Mouse (Mus musculus) midbrain, embryonic 15.5 days (tissue): ENCODE measurements around the gene Paqr5. TPM values are rescaled to one million over a fixed set of nuclear protein-coding genes. Genes with fewer than 3 reads are reported as not detected.

Source experiments
- ATAC-seq: fragments of 200-750 bp; cut with Nextera tagmentation; replicated peaks from 2 replicates; pipeline ENCODE4 v1.8.0; 2017; ENCODE audit warnings: moderate TSS enrichment
- H3K27ac ChIP-seq: fragments of 300-500 bp; sonication (generic); 2 replicates; pipeline ENCODE4 v1.5.1; 2015; ENCODE audit warnings: mild to moderate bottlenecking, inconsistent platforms
- H3K27me3 ChIP-seq: fragments of 300-500 bp; sonication (generic); replicated peaks from 2 replicates; pipeline ENCODE4 v1.6.1; 2015; ENCODE audit warnings: inconsistent platforms
- H3K36me3 ChIP-seq: fragments of 300-500 bp; sonication (generic); replicated peaks from 2 replicates; pipeline ENCODE4 v1.6.1; 2015; ENCODE audit warnings: inconsistent platforms
- H3K4me1 ChIP-seq: fragments of 300-500 bp; sonication (generic); 2 replicates; pipeline ENCODE4 v1.6.1; 2015; ENCODE audit warnings: inconsistent platforms
- H3K4me2 ChIP-seq: fragments of 300-500 bp; sonication (generic); 2 replicates; pipeline ENCODE4 v1.6.1; 2015; ENCODE audit warnings: inconsistent platforms, mild to moderate bottlenecking, moderate library complexity
- H3K4me3 ChIP-seq: fragments of 300-500 bp; sonication (generic); 2 replicates; pipeline ENCODE4 v1.5.1; 2015; ENCODE audit warnings: mild to moderate bottlenecking, inconsistent platforms
- H3K9ac ChIP-seq: fragments of 300-500 bp; sonication (generic); 2 replicates; pipeline ENCODE4 v1.6.1; 2015; ENCODE audit warnings: mild to moderate bottlenecking, inconsistent platforms
- H3K9me3 ChIP-seq: fragments of 300-500 bp; sonication (generic); 2 replicates; pipeline ENCODE4 v1.6.1; 2016; ENCODE audit warnings: inconsistent platforms
- WGBS: fragments of 180-500 bp; shearing (Covaris S2); methylation state at CpG from one replicate; pipeline ENCODE4 v1.1.7; 2015; ENCODE audit warnings: mixed read lengths; 5-methylcytosine and 5-hydroxymethylcytosine counted together
- polyA plus RNA-seq: library from polyadenylated mRNA; unstranded; fragments of >200 nt; fragmentation: Nextera tagmentation; extraction: Ambion mirVana; gene quantifications from 2 replicates; pipeline ENCODE4 v1.2.1, GENCODE M21; 2015

Paqr5 gene
- polyA plus RNA-seq, 1 experiment from 2014 or later, result 0.61 TPM

GRCm38 (mm10) chr9:61945973-61946611, 80.6 kb downstream of the Paqr5 start:
- H3K9ac ChIP-seq, result peak overlapping the region; percentile 36
- H3K27me3 ChIP-seq, result no peaks in the 10 kb centered on the region
- H3K9me3 ChIP-seq, result no peaks in the 10 kb centered on the region
- peak overlapping the region; percentile 96 for H3K4me2 ChIP-seq
- 0 out of 2 replicates have a peak overlapping the region, but pooled peaks have one; percentile 38 for H3K27ac ChIP-seq
- no peaks in the 10 kb centered on the region for H3K36me3 ChIP-seq
- peaks cover 12% of the 10 kb centered on the region for H3K4me1 ChIP-seq
- H3K4me3 ChIP-seq, result peak overlapping the region; percentile 63
- under 1% methylated on average over 37 of the region's 38 CpGs for WGBS
- peak; percentile 87 for ATAC-seq

DNA sequence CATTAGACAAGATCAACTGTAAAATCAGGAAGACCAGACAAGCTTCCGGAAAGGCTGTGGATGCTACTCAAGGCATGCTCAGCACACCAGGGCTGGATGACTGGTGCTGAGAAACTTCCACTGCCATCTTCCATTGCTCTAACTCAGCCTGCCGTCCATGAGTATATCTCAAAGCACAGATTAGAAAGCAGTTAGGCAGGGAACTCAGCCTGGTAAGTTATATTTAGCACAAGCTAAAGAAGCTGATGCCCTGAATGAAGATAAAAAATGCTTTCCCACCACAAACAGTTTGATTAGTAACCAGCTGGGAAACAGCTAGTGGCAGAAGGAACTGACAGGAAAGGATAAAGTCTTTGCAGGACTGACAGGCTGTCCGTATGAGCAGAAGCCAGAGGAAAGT, 85.6 kb downstream of the Paqr5 start:
- 89% methylated on average over 3 of the region's 3 CpGs for WGBS
- no peaks in the 10 kb centered on the region for H3K9me3 ChIP-seq
- H3K4me3 ChIP-seq, result no peak overlapping the region
- H3K27ac ChIP-seq, result no peak overlapping the region
- ATAC-seq, result no peak
- H3K4me1 ChIP-seq, result peaks cover 2% of the 10 kb centered on the region; the same call in 1 of the 2 replicates
- no peak overlapping the region for H3K9ac ChIP-seq
- H3K36me3 ChIP-seq, result no peaks in the 10 kb centered on the region
- no peaks in the 10 kb centered on the region for H3K27me3 ChIP-seq
- no peak overlapping the region for H3K4me2 ChIP-seq

DNA sequence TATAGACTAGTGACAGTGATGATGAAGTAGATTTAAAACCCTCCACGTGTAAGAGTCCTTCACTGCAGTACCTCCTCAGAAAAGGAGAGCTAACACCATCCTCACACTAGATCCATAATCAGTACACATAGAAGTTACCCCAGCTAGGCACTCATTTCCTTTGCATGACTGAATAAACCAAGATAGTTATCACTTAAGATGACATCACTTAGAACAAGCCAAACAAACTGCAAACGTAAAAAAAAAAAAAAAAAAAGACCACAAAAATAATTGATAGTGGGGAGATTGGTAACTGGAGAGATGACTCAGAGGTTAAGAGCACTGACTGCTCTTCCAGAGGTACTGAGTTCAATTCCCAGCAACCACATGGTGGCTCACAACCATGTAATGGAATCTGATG, 93.3 kb downstream of the Paqr5 start:
- Histone ChIP-seq H3K4me2 (no peak overlapping the region), H3K36me3 (no peaks in the 10 kb centered on the region), H3K27me3 (no peaks in the 10 kb centered on the region)

GRCm38 (mm10) chr9:61932009-61932408, 94.6 kb downstream of the Paqr5 start:
- no peak for ATAC-seq
- Histone ChIP-seq H3K9me3 (no peaks in the 10 kb centered on the region), H3K4me2 (no peak overlapping the region), H3K9ac (no peak overlapping the region), H3K4me1 (no peaks in the 10 kb centered on the region), H3K4me3 (no peak overlapping the region), H3K36me3 (no peaks in the 10 kb centered on the region), H3K27ac (no peak overlapping the region), H3K27me3 (no peaks in the 10 kb centered on the region)
- WGBS, result 92% methylated on average over 3 of the region's 3 CpGs

More for the DNA sequence above, 93.3 kb downstream of the Paqr5 start:
- Histone ChIP-seq H3K9me3 (no peaks in the 10 kb centered on the region), H3K9ac (no peak overlapping the region), H3K4me1 (no peaks in the 10 kb centered on the region), H3K4me3 (no peak overlapping the region), H3K27ac (no peak overlapping the region)
- WGBS, result 90% methylated on average over 2 of the region's 2 CpGs
- no peak for ATAC-seq

- no peak overlapping the region for H3K4me3 ChIP-seq
- ATAC-seq, result no peak
- no peak overlapping the region for H3K27ac ChIP-seq
- H3K4me1 ChIP-seq, result no peaks in the 10 kb centered on the region
- H3K9me3 ChIP-seq, result no peaks in the 10 kb centered on the region
- H3K4me2 ChIP-seq, result no peak overlapping the region
- no peaks in the 10 kb centered on the region for H3K27me3 ChIP-seq
- 92% methylated on average over 10 of the region's 10 CpGs for WGBS
- H3K9ac ChIP-seq, result no peak overlapping the region
- H3K36me3 ChIP-seq, result no peaks in the 10 kb centered on the region
Observed at GRCm38 (mm10) chr9:61925086-61925660, 101.5 kb downstream of the Paqr5 start.

DNA sequence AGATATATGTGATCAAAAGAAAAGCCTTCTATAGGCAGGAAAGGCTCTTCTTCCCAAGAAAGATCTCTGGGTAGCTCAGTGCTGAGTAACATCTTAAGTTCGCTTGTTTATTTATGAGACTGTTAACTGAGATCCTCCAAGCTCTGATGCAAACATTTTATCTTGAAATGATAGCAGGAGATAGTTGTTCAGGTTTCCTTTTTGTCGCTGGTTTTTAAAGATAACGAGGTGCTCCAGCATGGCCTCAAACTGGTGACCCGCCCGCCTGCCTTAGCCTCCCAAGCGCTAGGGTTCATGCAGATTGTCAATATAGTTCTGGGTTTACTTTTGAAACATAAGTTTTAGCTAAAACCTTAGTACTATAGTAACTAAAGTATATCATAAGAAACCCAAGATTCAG, 106.3 kb downstream of the Paqr5 start:
- H3K27ac ChIP-seq, result no peak overlapping the region
- H3K9ac ChIP-seq, result no peak overlapping the region
- ATAC-seq, result no peak
- H3K36me3 ChIP-seq, result no peaks in the 10 kb centered on the region
- peaks cover 3% of the 10 kb centered on the region; the same call in 1 of the 2 replicates for H3K4me1 ChIP-seq
- WGBS, result 96% methylated on average over 6 of the region's 6 CpGs
- H3K27me3 ChIP-seq, result no peaks in the 10 kb centered on the region
- no peak overlapping the region for H3K4me3 ChIP-seq
- no peaks in the 10 kb centered on the region for H3K9me3 ChIP-seq
- no peak overlapping the region for H3K4me2 ChIP-seq

DNA sequence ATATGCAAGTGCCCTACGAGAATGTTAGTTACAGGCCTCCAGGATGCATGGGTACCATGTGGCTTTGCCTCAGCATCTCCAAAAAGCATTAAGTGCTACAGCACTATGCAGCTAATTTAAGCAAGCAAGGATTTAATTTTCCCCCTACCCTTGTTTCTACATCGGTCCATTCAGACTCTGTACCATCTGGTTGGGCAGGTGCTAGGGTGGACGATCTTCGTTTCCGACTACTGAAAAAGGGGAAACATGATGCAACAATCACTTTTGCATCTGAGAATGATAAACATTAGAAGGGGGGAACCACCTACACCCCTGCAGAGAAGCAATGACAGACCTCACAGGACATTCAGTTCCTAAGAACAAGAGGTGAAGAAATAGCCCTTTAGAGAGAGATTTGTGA, 107.2 kb downstream of the Paqr5 start:
- no peak overlapping the region for H3K27ac ChIP-seq
- no peak for ATAC-seq
- no peak overlapping the region for H3K9ac ChIP-seq
- H3K9me3 ChIP-seq, result no peaks in the 10 kb centered on the region
- H3K36me3 ChIP-seq, result no peaks in the 10 kb centered on the region
- peaks cover 8% of the 10 kb centered on the region for H3K4me1 ChIP-seq
- WGBS, result 96% methylated on average over 5 of the region's 5 CpGs
- no peak overlapping the region for H3K4me2 ChIP-seq
- no peak overlapping the region for H3K4me3 ChIP-seq
- H3K27me3 ChIP-seq, result no peaks in the 10 kb centered on the region

DNA sequence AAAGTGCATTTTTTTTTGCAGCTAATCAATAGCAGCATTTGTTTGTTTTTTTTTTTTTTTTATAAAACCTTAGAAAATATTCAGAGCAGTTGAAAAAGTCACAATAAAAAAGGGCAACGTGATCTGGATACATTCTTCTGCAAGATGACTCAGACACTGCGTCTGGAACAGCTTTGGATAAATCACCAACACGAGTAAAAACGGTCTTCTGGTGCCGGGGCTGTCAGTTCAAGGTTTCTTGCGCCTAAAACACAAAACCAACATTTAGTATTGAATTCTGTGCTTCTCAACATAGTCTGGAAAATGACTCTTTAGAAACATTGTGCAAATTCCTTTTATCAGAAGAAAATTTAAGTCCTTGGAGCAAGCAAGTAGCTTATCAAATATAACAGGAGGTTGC, 109.2 kb downstream of the Paqr5 start:
- H3K36me3 ChIP-seq, result peaks cover 4% of the 10 kb centered on the region; the same call in 1 of the 2 replicates
- no peaks in the 10 kb centered on the region for H3K27me3 ChIP-seq
- H3K4me3 ChIP-seq, result no peak overlapping the region
- ATAC-seq, result no peak
- no peak overlapping the region for H3K9ac ChIP-seq
- peaks cover 21% of the 10 kb centered on the region for H3K4me1 ChIP-seq
- no peak overlapping the region for H3K4me2 ChIP-seq
- H3K9me3 ChIP-seq, result no peaks in the 10 kb centered on the region
- 93% methylated on average over 6 of the region's 6 CpGs for whole genome bisulfite sequencing
- H3K27ac ChIP-seq, result no peak overlapping the region

DNA sequence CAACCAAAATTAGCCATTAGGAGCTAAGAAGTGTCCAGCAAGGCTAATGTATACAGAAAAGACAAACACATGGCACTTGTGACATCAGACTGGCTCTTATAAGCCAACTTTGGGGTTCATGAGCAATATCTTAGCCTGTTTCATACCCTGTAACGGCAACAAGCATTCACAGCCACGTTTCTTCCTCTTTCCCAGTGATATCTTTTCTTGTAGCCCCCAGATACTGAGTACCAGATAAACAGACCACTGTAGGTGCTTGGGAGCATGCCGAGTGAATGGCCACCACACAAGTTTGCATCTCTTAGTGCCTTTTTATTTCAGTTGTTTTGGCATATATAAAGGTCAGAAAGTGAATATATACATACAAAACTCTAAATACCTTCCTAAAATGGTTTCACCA, 109.7 kb downstream of the Paqr5 start:
- Histone ChIP-seq H3K4me2 (no peak overlapping the region), H3K27me3 (no peaks in the 10 kb centered on the region), H3K4me1 (peaks cover 21% of the 10 kb centered on the region), H3K9me3 (no peaks in the 10 kb centered on the region), H3K27ac (no peak overlapping the region), H3K36me3 (peaks cover 8% of the 10 kb centered on the region; the same call in 1 of the 2 replicates), H3K9ac (no peak overlapping the region; the same call in 1 of the 2 replicates), H3K4me3 (no peak overlapping the region)
- WGBS, result 94% methylated on average over 3 of the region's 3 CpGs
- no peak for ATAC-seq

DNA sequence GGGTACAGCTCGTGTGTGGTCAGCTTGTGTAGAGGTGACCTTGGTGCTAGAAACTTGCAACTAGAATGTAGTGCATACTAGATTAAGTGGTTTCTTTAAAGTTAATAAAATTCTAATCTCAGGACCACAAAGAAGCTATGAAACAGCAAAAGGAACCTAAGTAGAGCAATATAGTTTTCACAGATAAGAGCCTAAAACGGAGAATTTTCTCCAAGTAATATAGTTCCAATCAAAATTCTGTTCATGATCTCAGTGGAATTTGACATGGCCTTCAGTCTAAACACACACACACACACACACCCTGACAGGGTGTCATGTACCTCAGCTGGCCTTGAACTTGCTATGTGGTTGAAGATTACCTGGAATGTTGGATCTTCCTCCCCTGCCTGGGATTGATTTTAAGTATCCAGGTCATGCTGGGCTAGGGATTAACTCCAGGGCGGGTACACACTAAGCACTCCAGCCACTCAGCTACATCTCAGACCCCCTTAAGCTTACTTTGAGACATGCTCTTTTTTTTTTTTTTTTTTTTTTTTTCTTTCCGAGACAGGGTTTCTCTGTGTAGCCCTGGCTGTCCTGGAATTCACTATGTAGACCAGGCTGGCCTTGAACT, 111.2 kb downstream of the Paqr5 start:
- no peak for ATAC-seq
- 45% methylated on average over 4 of the region's 4 CpGs for WGBS
- peaks cover 21% of the 10 kb centered on the region for H3K4me1 ChIP-seq
- peak overlapping the region; percentile 82 for H3K4me2 ChIP-seq
- H3K27ac ChIP-seq, result peak overlapping the region; percentile 95
- peak overlapping the region; percentile 96 for H3K4me3 ChIP-seq
- peaks cover 12% of the 10 kb centered on the region for H3K36me3 ChIP-seq
- no peaks in the 10 kb centered on the region for H3K9me3 ChIP-seq
- peak overlapping the region; percentile 66; the same call in 1 of the 2 replicates for H3K9ac ChIP-seq
- no peaks in the 10 kb centered on the region for H3K27me3 ChIP-seq

GRCm38 (mm10) chr9:61914917-61915300, 111.7 kb downstream of the Paqr5 start:
- no peaks in the 10 kb centered on the region for H3K27me3 ChIP-seq
- H3K4me2 ChIP-seq, result peak overlapping the region; percentile 82
- no peak for ATAC-seq
- H3K9ac ChIP-seq, result peak overlapping the region; percentile 66
- peaks cover 21% of the 10 kb centered on the region for H3K4me1 ChIP-seq
- 4% methylated on average over 13 of the region's 13 CpGs for WGBS
- H3K4me3 ChIP-seq, result peak overlapping the region; percentile 96
- H3K36me3 ChIP-seq, result peaks cover 12% of the 10 kb centered on the region
- H3K27ac ChIP-seq, result peak overlapping the region; percentile 95
- no peaks in the 10 kb centered on the region for H3K9me3 ChIP-seq

GRCm38 (mm10) chr9:61914203-61914916, 112.3 kb downstream of the Paqr5 start, which contains the start of gene Rplp1:
TSS of gene Rplp1 (minus strand) at chr9:61914542.
- Histone ChIP-seq H3K4me3 (peak within 1 kb of the TSS; percentile 96), H3K4me2 (peak within 1 kb of the TSS; percentile 82), H3K27me3 (no peaks in the 10 kb centered on the region), H3K4me1 (peaks cover 21% of the 10 kb centered on the region), H3K36me3 (peaks cover 12% of the 10 kb centered on the region), H3K9me3 (no peaks in the 10 kb centered on the region), H3K9ac (peak within 1 kb of the TSS; percentile 78), H3K27ac (peak within 1 kb of the TSS; percentile 95)
- ATAC-seq, result peak; percentile 97
- WGBS, result under 1% methylated on average over 70 of the region's 70 CpGs
